Mouse (Mus musculus) midbrain, embryonic 14.5 days (tissue): ENCODE measurements at regions not wholly inside any gene's neighbourhood (a gene's known extent, or its start where the extent isn't known, plus 50 kb on each side); places are given as distances from the start of the nearest gene placed in this dataset.
A peak's percentile ranks its signal among the peaks of the same experiment; 100 is the strongest.

Experiments used
- ATAC-seq: fragments of 200-750 bp; cut with Nextera tagmentation; 2 replicates; pipeline ENCODE4 v1.8.0; 2017; ENCODE audit warnings: moderate number of reproducible peaks, moderate library complexity; ENCODE audit not compliant: low FRiP score, low TSS enrichment
- DNase-seq: peaks from one replicate; pipeline ENCODE4 v3.0.0-alpha.2; 2015
- H3K27ac ChIP-seq: fragments of 300-500 bp; sonication (generic); replicated peaks from 2 replicates; pipeline ENCODE4 v1.5.1; 2014; ENCODE audit warnings: mild to moderate bottlenecking, low read depth, low read length, moderate library complexity
- H3K27me3 ChIP-seq: fragments of 300-500 bp; sonication (generic); 2 replicates; pipeline ENCODE4 v1.6.1; 2014; ENCODE audit warnings: low read length, control low read depth, mixed read lengths; ENCODE audit not compliant: control insufficient read depth, insufficient read depth
- H3K36me3 ChIP-seq: fragments of 300-500 bp; sonication (generic); 2 replicates; pipeline ENCODE4 v1.6.1; 2014; ENCODE audit warnings: low read length, control low read depth; ENCODE audit not compliant: control insufficient read depth, insufficient read depth
- H3K4me1 ChIP-seq: fragments of 300-500 bp; sonication (generic); 2 replicates; pipeline ENCODE4 v1.6.1; 2014; ENCODE audit warnings: mild to moderate bottlenecking, antibody characterized with exemption, low read length, control low read depth; ENCODE audit not compliant: control insufficient read depth, insufficient read depth
- H3K4me2 ChIP-seq: fragments of 300-500 bp; sonication (generic); 2 replicates; pipeline ENCODE4 v1.6.1; 2014; ENCODE audit warnings: mild to moderate bottlenecking, low read length, moderate library complexity
- H3K4me3 ChIP-seq: fragments of 300-500 bp; sonication (generic); replicated peaks from 2 replicates; pipeline ENCODE4 v1.5.1; 2014; ENCODE audit warnings: low read depth, low read length
- H3K9ac ChIP-seq: fragments of 300-500 bp; sonication (generic); replicated peaks from 2 replicates; pipeline ENCODE4 v1.6.1; 2014; ENCODE audit warnings: mild to moderate bottlenecking, low read length, moderate library complexity
- H3K9me3 ChIP-seq: fragments of 300-500 bp; sonication (generic); 2 replicates; pipeline ENCODE4 v1.6.1; 2016; ENCODE audit warnings: low read length, control low read depth, mixed read lengths; ENCODE audit not compliant: control insufficient read depth
- WGBS: fragments of 180-500 bp; shearing (Covaris S2); extraction: QIAGEN DNeasy Blood & Tissue Kit; methylation state at CpG from one replicate; pipeline ENCODE4 v1.1.7; 2014; 5-methylcytosine and 5-hydroxymethylcytosine counted together

- no peak for ATAC-seq
- Histone ChIP-seq H3K4me3 (no peak overlapping the region), H3K4me2 (no peak overlapping the region), H3K27me3 (no peaks in the 10 kb centered on the region), H3K36me3 (no peaks in the 10 kb centered on the region), H3K9me3 (no peaks in the 10 kb centered on the region), H3K9ac (no peak overlapping the region), H3K4me1 (no peaks in the 10 kb centered on the region), H3K27ac (no peak overlapping the region)
- 74% methylated on average over 1 of the region's 1 CpGs for WGBS
- no peak for DNase-seq
Observed at GRCm38 (mm10) chrX:77307374-77307773, 203.4 kb upstream of the Tbl1x start.

DNA sequence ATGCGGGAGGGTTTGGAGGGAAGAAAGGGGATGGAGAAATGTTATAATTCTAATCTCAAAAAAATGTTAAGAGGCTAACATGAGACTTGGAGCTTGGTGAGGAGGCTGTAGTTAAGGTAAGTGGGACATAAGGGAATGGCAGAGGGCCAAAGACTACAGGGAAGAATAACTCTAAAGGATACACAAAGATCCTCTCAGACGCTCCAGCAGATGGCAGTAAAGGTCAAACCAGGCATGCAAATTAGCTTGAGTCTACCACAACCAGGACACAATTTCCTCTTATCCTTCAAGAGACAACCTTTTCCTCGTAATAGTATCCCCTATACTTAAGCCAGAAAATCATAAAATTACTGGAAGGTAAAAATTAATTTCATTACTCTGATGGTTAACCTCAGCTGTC, 196.4 kb upstream of the Tbl1x start:
- Histone ChIP-seq H3K4me1 (no peaks in the 10 kb centered on the region), H3K4me3 (no peak overlapping the region), H3K9ac (no peak overlapping the region), H3K4me2 (no peak overlapping the region), H3K27me3 (no peaks in the 10 kb centered on the region), H3K27ac (no peak overlapping the region), H3K9me3 (no peaks in the 10 kb centered on the region), H3K36me3 (no peaks in the 10 kb centered on the region)
- ATAC-seq (no peak), DNase-seq (peak; percentile 36)
- WGBS: 71% methylated on average over 3 of the region's 3 CpGs

GRCm38 (mm10) chrX:77323644-77324043, 187.2 kb upstream of the Tbl1x start:
- H3K27me3 ChIP-seq: no peaks in the 10 kb centered on the region
- H3K4me1 ChIP-seq: no peaks in the 10 kb centered on the region
- no peak overlapping the region for H3K9ac ChIP-seq
- H3K27ac ChIP-seq: no peak overlapping the region
- H3K4me3 ChIP-seq: no peak overlapping the region
- DNase-seq (peak; percentile 6), ATAC-seq (no peak)
- no peak overlapping the region for H3K4me2 ChIP-seq
- no peaks in the 10 kb centered on the region for H3K9me3 ChIP-seq
- 26% methylated on average over 4 of the region's 4 CpGs for WGBS
- no peaks in the 10 kb centered on the region for H3K36me3 ChIP-seq

- 56% methylated on average over 2 of the region's 2 CpGs for WGBS
- Histone ChIP-seq H3K27me3 (no peaks in the 10 kb centered on the region), H3K4me1 (no peaks in the 10 kb centered on the region), H3K36me3 (no peaks in the 10 kb centered on the region), H3K9ac (no peak overlapping the region), H3K4me3 (no peak overlapping the region), H3K4me2 (no peak overlapping the region), H3K27ac (no peak overlapping the region), H3K9me3 (no peaks in the 10 kb centered on the region)
- ATAC-seq (no peak), DNase-seq (no peak)
Observed at GRCm38 (mm10) chrX:77353181-77353580, 157.6 kb upstream of the Tbl1x start.

DNA sequence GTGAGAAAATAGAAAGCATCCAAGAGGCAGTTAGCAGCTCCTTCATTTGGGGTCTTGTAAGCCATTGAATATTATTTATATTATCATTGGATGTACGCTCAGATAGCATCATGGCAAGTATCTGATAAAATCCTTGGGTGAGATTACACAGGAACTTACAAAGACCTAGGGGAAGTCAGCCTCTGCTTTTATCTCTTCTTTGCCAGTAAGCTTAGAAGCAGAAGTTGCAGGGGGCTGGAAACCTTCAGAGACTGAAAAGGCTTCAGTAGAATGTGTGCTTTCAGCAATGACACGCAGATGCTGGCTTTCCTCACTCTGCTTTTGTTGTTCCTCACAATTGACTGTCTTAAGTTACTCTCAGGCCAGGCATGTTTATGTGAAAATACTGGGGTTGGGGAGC, 150.3 kb upstream of the Tbl1x start:
- Histone ChIP-seq H3K4me2 (no peak overlapping the region), H3K4me1 (no peaks in the 10 kb centered on the region), H3K36me3 (no peaks in the 10 kb centered on the region), H3K9me3 (no peaks in the 10 kb centered on the region), H3K27me3 (no peaks in the 10 kb centered on the region), H3K27ac (no peak overlapping the region), H3K9ac (no peak overlapping the region), H3K4me3 (no peak overlapping the region)
- WGBS: 45% methylated on average over 2 of the region's 2 CpGs
- no peak for DNase-seq
- no peak for ATAC-seq

- WGBS: 77% methylated on average over 2 of the region's 2 CpGs
- Histone ChIP-seq H3K9ac (no peak overlapping the region), H3K9me3 (no peaks in the 10 kb centered on the region), H3K36me3 (no peaks in the 10 kb centered on the region), H3K4me2 (no peak overlapping the region), H3K4me1 (no peaks in the 10 kb centered on the region), H3K27ac (no peak overlapping the region), H3K4me3 (no peak overlapping the region), H3K27me3 (no peaks in the 10 kb centered on the region)
- no peak for DNase-seq
- ATAC-seq: no peak
Observed at GRCm38 (mm10) chrX:77361106-77361505, 149.7 kb upstream of the Tbl1x start.

- no peak overlapping the region for H3K4me3 ChIP-seq
- H3K27me3 ChIP-seq: no peaks in the 10 kb centered on the region
- WGBS: 60% methylated on average over 1 of the region's 1 CpGs
- no peak overlapping the region for H3K9ac ChIP-seq
- no peaks in the 10 kb centered on the region for H3K4me1 ChIP-seq
- no peaks in the 10 kb centered on the region for H3K36me3 ChIP-seq
- ATAC-seq: no peak
- H3K4me2 ChIP-seq: no peak overlapping the region
- H3K27ac ChIP-seq: no peak overlapping the region
- DNase-seq: no peak
- no peaks in the 10 kb centered on the region for H3K9me3 ChIP-seq
Observed at GRCm38 (mm10) chrX:77363657-77364056, 147.2 kb upstream of the Tbl1x start.

GRCm38 (mm10) chrX:77367351-77367750, 143.5 kb upstream of the Tbl1x start:
- Histone ChIP-seq H3K27me3 (no peaks in the 10 kb centered on the region), H3K4me2 (no peak overlapping the region), H3K9me3 (no peaks in the 10 kb centered on the region), H3K4me1 (no peaks in the 10 kb centered on the region), H3K4me3 (no peak overlapping the region), H3K36me3 (no peaks in the 10 kb centered on the region), H3K9ac (no peak overlapping the region), H3K27ac (no peak overlapping the region)
- DNase-seq (no peak), ATAC-seq (no peak)

- WGBS: 97% methylated on average over 1 of the region's 1 CpGs
Observed at GRCm38 (mm10) chrX:77387271-77387670, 123.5 kb upstream of the Tbl1x start.

More at GRCm38 (mm10) chrX:77387271-77387670, 123.5 kb upstream of the Tbl1x start:
- Histone ChIP-seq H3K4me2 (no peak overlapping the region), H3K9ac (no peak overlapping the region), H3K27ac (no peak overlapping the region), H3K36me3 (no peaks in the 10 kb centered on the region), H3K4me3 (no peak overlapping the region), H3K9me3 (no peaks in the 10 kb centered on the region), H3K4me1 (no peaks in the 10 kb centered on the region), H3K27me3 (no peaks in the 10 kb centered on the region)
- DNase-seq (no peak), ATAC-seq (no peak)
